Mouse (Mus musculus): ENCODE results near the gene Cd44.

GRCm38 (mm10) chr2:102942782-102943080 is 41.3 kb upstream of the Cd44 start:
- TF ChIP-seq CTCF (IDR thresholded peaks at IDR 0.05; ENCODE audit: low read depth) (no peak), EP300 (IDR thresholded peaks at IDR 0.05; ENCODE audit: low read depth) (no peak)

Data from heart, postnatal 0 days (tissue).